Mouse (Mus musculus): ENCODE results near the gene Gatad2a. TPM values are rescaled to one million over a fixed set of nuclear protein-coding genes. Genes with fewer than 3 reads are reported as not detected.

The Gatad2a gene
- polyA plus RNA-seq, 1 experiment = 28.8 TPM

DNA sequence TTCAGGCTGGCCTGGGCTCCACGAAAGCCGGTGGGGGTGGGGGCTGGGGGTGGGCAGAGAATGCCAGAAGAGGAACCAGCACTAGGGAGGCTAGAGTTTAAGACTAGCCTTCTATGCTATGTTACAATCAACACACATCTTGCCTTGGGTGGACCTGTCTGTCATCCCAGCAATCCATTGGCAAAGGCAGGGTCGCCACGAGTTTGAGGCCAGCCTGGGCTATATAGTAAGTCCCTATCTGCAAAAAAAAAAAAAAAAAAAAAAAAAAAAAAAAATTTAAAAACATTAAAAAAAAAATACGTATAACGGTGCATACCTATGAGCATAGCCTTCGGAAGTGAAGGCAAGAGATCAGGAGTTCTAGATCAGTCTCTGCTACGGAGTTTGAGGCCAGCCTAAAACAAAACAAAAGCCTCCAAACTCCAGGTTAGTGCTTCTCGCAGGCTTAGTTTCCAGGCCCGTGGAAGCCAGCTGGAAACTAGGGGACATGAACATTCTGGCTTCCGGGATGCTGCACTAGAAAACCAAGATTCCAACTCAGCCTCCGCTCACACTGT, 95.2 kb downstream of the Gatad2a start:
- no peak for DNase-seq (ENCODE audit: low spot score)

- no peak for DNase-seq (ENCODE audit: low spot score)
Measured at GRCm38 (mm10) chr8:69899876-69900275, 96.3 kb downstream of the Gatad2a start.

DNA sequence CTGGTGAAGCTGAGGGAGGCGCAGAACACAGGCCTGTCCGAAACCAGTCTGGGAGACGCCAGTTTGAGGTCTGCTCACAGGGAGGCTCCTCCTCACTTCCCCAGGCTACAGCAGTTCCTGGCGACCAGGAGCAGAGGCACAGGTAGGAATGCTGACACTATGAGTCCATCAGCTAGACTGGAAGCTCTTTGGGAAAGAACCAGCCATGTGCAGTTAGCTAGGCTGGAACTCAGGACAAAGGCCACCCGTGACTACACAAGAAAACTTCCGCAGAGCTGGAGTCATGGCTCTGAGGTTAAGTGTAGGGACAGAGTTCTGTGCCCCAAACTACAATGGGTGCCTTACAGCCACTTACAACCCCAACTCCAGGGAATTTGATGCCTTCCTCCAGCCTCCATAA, 98.3 kb downstream of the Gatad2a start:
- no peak for DNase-seq (ENCODE audit: low spot score)

DNA sequence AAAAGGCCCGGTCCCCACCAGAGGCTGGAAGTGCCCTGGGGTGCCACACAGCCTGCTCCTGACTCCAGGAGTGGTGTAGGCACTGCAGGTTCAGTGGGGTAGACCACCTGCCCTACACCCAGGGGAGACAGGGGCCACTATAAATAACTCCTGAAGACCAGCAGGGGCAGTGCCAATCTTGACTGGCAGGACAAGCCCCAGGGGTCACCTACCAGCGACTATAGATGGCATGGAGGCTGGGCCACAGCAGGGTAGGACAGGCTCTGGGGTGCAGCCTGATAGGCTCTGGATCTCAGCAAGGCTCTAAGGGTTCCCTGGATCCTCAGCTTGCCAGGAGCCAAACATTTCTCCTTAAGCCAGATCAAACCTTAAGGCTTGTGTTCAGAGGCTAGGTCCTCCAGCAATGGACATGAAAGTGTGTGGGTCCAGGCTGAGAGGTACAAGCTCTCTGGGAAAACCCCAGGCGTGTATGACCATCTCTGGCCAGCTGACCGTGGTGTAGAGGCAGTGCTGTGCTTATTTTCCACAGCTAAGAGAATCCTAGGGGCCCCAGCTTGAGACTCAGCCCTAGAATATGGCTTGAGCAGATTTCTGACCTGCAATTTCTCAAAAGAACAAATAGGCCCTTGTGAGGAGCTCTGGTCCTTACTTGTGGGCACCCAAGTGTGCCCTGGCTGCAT, 100.3 kb downstream of the Gatad2a start:
- DNase-seq (ENCODE audit: low spot score) = no peak

DNA sequence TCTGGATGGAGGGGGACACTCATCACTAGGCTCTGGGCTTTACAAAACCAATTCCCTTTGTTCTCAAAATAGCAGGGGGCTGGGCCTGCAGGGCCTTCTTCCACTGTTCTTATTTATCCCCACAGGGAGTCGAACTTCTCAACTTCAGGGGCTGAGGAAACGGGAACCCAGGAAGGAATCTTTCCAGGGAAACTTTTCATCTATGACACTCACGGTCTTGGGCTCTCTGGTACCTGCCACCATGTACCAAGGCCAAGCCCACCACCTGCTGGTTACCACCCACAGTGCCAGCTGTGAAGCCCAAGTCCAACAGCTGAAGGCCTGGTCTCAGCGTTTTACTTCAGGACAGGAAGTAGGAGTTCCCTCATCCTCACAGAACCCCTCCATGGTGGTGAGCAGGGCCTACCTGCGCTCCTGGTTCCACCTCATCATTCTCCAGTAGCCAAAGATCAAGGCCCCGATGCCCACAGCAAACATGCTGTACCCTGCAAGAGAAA, 101.3 kb downstream of the Gatad2a start:
- no peak for DNase-seq (ENCODE audit: low spot score)

GRCm38 (mm10) chr8:69893863-69894262, 102.3 kb downstream of the Gatad2a start:
- no peak for DNase-seq (ENCODE audit: low spot score)

DNA sequence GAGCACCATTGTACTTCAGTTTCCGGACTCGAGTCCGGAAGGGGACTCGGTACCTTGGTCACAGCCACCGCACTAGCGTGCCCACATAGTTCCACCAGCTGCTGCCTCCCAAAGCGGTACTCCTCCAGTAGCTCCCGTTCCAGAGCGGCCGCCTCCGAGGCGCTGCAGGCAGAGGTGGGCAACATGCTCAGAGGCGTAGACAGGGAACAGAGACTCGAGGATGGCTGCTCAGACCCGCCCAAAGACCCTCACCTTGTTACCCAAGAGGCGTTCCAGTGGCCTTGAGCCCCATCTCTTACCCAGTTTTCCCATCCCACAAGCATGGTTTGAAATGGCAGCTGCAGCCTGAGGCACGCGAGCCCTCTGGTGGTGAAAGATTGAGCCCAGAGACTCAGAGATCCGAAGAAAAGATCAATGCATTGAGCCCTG, 105.4 kb downstream of the Gatad2a start:
- no peak for DNase-seq (ENCODE audit: low spot score)

DNA sequence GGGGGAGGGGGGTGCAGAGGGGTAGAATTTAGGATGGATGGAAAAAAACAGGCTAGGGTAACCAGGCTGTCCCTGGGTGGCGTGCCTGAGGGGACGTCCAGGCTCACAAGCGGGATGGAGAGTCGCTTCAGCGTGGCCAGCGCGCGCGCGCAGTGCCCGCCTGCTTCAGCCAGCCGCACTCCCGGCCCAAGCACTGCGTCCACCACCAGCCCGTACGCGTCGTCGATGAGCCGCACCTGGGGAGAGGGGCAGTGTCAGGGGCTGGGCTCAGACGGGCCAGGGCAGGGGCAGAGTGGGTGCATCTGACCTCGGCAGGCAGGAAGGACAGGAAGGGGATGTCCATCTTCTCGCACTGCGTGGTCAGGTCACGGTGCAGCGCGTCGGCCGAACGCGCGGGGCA, 107.3 kb downstream of the Gatad2a start:
- DNase-seq (ENCODE audit: low spot score) = no peak

DNA sequence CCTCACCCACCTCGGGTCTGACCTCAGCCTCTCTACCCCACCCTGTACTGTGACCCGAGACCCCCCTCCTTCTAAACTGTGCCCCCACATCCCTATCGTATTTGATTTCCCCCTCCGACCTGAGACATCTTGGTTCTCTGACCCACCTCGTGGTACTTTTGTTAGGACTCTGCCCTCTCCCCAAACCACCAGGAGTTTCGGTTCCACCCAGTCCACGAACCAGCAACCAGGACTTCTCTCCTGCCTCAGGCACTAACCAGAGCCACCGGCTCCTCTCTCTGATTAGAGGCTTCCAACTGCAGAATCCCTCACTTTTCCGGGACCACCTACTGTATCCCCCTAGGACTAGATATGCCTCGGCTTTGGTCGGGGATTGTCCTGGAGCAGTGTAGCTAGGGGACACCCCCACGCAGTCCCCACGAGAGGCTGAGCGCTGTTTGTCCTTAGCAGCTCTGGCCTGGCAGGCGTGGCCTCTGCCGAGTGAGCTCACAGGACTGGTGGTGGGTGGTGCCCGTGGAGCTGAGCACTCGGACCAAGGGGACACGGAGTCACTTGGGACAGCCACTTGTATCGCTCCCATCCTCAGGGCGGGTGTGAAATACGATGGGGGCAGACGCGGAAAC, 107.8 kb downstream of the Gatad2a start:
- no peak for DNase-seq (ENCODE audit: low spot score)

GRCm38 (mm10) chr8:69887289-69888243, 108.6 kb downstream of the Gatad2a start, which contains the start of gene Cilp2:
Cilp2 (minus strand) TSS chr8:69887687.
- no peak for DNase-seq (ENCODE audit: low spot score)

GRCm38 (mm10) chr8:69884141-69884540, 112.0 kb downstream of the Gatad2a start:
- DNase-seq (ENCODE audit: low spot score) = no peak

DNA sequence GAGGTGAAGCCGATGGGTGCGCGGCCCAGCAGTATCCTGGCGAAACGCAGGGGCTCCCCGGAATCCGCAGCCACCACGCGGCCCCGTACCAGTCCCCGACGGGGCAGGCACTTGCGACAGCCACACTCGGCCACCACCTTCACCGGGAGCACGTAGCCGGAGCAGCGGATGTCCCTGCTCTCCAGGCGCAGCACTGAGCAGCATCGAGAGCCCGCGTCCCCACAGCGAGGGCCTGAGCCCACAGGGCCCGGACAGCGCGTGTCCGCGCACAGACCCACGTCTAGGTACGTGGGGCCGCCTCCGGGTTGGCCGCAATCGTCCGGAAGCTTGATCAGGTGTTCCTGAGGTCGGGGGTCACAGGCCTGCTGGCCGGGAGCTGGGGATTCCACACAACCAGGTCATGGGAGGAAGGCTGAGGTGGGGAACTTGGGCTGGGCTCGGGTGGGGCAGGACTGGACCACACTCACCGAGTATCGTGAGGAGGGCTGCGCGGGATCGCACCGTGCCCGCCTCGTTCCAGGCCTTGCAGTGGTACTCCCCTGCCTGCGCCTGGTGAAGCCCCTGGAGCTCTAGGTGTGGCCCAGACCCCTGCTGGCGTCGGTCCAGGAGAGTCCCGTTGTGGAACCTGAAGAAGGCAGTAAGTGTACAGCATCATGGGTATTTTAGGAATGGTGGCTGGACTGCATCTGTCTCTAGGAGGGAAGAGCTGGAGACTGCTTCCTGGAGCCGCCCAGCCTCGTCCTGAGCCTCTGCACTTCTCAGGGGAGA, 113.2 kb downstream of the Gatad2a start:
- no peak for DNase-seq (ENCODE audit: low spot score)

- no peak for DNase-seq (ENCODE audit: low spot score)
Measured at GRCm38 (mm10) chr8:69882021-69882756, 114.0 kb downstream of the Gatad2a start.

DNA sequence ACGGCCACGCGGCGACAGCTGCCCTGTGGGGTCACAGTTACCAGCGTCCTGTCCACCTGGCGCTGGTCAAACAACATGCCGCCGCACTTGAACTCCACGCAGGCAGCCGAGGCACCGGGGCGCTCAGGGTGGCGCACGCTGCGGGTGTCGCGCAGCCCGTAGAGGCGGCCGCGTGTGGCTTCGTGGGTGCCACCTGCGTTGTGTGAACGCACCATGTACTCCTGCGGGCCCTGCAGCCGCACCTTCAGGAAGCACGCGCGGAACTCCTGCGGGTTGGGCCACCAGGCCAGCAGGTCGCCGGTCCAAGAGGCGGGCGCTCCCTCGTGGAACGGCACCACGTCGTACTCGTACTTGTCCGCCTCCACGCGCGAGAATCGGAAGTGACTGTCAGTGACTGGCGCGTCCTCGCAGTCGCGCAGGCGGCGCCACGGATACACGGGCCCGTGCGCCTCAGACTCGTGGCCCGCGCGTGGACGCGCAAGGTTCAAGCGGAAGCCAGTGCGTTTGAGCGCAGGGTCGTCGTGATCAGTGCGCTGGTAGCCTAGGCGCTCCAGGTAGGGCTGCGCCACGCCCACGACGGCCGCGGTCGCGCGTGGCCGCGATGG, 114.8 kb downstream of the Gatad2a start:
- no peak for DNase-seq (ENCODE audit: low spot score)

DNA sequence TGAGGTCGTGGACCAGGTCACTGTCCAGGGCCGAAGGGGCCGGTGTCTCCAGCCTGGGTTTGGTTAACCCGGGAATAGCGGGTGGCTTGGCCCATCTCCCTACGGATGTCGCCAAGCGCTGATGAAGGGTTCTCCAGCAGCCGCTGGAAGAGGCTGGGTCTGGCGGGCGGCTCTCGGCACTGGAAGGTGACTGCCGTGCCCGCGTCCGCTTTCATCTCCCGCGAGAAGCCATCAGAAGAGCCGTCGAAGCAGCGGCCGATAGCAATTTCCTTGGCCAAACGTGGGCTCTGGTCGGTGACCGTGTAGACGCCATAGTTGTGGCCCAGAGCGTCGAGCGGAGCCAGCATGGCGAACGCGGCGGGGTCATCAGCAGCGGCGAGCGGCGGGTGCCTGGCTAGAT, 115.3 kb downstream of the Gatad2a start:
- DNase-seq (ENCODE audit: low spot score) = no peak

- DNase-seq (ENCODE audit: low spot score) = no peak
Measured at GRCm38 (mm10) chr8:69879678-69880077, 116.5 kb downstream of the Gatad2a start.

DNA sequence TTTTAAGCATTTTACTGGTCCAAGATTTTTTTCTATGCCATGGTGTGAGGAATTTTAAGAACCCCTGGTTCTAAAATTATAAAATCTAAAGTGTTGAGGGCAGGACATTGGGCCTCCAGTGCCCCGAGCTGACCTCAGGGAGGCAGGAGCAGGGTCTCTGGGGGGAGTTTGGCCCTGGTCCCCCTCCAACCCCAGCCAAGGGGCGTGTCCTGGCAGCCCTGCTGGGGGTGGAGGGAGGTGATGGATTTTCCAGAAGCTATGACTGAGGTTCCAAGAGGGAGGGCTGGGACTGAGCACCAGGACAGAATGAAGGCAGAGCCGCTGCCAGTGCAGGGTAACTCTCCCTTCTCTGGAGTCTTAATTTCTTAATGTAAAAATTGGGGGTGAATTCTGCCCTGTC, 118.2 kb downstream of the Gatad2a start:
- no peak for DNase-seq (ENCODE audit: low spot score)

DNA sequence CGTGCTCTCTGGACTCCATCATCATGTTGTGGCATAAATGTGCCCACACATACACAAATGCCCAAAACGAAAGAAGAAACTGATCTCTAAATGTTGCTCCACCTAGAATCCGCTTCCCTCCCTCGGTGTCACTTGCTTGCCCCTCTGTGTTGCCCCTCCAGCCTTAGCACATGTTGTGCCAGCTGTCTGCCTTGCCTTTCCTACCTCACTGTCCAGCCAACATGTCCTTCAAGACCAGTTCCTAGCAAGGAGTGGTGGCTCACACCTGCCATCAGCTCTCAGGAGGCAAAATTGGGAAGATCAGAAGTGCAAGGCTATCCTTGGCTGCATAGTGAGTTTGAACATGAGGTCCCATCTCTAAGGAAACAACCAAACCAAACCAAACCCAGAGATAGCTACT, 118.8 kb downstream of the Gatad2a start:
- DNase-seq (ENCODE audit: low spot score) = no peak

DNA sequence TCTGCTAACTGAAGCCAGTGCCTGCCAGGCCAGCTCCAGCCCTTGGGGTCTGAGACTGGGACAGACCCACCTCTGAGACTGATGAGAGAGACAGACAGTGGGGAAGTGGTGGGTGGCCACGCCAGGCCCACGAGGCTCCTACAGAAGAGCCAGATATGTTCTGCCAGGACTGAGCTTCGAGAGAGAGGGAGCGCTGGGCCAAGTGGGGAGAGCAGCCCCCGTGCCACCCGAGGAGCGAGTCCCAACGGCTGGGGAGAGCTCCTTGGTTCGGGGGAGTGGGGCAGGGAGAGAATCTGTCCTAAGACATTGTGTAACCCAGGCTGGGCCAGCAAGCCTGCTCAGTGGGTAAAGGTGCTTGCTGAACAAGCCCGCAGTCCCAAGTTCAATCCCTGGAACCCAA, 119.2 kb downstream of the Gatad2a start:
- no peak for DNase-seq (ENCODE audit: low spot score)

DNA sequence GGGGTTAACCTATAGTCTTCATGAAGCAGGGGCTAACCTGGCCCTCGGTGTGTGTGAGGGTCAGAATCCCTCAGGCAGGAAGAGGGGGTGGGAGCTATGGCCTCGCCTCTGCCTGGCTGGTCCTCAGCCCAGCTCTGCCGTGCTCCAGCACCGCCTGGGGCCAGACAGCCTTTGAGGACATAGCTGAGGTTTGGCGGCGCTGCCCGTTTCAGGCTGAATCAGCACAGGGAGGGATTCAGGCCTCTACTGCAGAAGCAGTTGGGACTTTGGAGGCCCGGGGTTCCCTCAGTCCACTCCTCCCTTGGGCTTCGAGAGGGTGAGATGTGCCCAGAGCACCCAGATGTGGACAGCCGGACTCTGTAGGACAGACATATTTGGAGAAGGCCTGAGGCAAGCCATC, 120.1 kb downstream of the Gatad2a start:
- no peak for DNase-seq (ENCODE audit: low spot score)

All from urinary bladder, adult 2 months (tissue).